Mouse (Mus musculus): Measurements from ENCODE around the gene Prkrip1.
"Not testable (repeated sequence)": the region's sequence is repeated elsewhere in the genome, so short reads cannot be mapped to it uniquely, and the experiment has no call there.

The Prkrip1 gene

GRCm38 (mm10) chr5:136165246-136165645, 33.5 kb downstream of the Prkrip1 start:
- no peak for DNase-seq (ENCODE audit: extremely low read depth, low read depth, low spot score)

- no peak for DNase-seq (ENCODE audit: extremely low read depth, low read depth, low spot score)
Measured at GRCm38 (mm10) chr5:136163807-136164474, 34.8 kb downstream of the Prkrip1 start.

GRCm38 (mm10) chr5:136160084-136160483, 38.7 kb downstream of the Prkrip1 start:
- not testable (repeated sequence) for DNase-seq (ENCODE audit: extremely low read depth, low read depth, low spot score)

GRCm38 (mm10) chr5:136155399-136155798, 43.4 kb downstream of the Prkrip1 start:
- no peak for DNase-seq (ENCODE audit: extremely low read depth, low read depth, low spot score)

GRCm38 (mm10) chr5:136152365-136152764, 46.4 kb downstream of the Prkrip1 start:
- DNase-seq (ENCODE audit: extremely low read depth, low read depth, low spot score), result no peak

GRCm38 (mm10) chr5:136149134-136149576, 49.6 kb downstream of the Prkrip1 start:
- DNase-seq (ENCODE audit: extremely low read depth, low read depth, low spot score), result not testable (repeated sequence)

- DNase-seq (ENCODE audit: extremely low read depth, low read depth, low spot score), result no peak
Measured at GRCm38 (mm10) chr5:136147704-136148103, 51.1 kb downstream of the Prkrip1 start.

- no peak for DNase-seq (ENCODE audit: extremely low read depth, low read depth, low spot score)
Measured at GRCm38 (mm10) chr5:136146936-136147335, 51.8 kb downstream of the Prkrip1 start.

- DNase-seq (ENCODE audit: extremely low read depth, low read depth, low spot score), result no peak
Measured at GRCm38 (mm10) chr5:136144606-136145430, 53.9 kb downstream of the Prkrip1 start.

- no peak for DNase-seq (ENCODE audit: extremely low read depth, low read depth, low spot score)
Measured at GRCm38 (mm10) chr5:136143161-136143755, 55.5 kb downstream of the Prkrip1 start.

GRCm38 (mm10) chr5:136142746-136143145, 56.0 kb downstream of the Prkrip1 start:
- no peak for DNase-seq (ENCODE audit: extremely low read depth, low read depth, low spot score)

- no peak for DNase-seq (ENCODE audit: extremely low read depth, low read depth, low spot score)
Measured at GRCm38 (mm10) chr5:136140057-136140482, 58.7 kb downstream of the Prkrip1 start.

- DNase-seq (ENCODE audit: extremely low read depth, low read depth, low spot score), result no peak
Measured at GRCm38 (mm10) chr5:136139393-136139792, 59.4 kb downstream of the Prkrip1 start.

GRCm38 (mm10) chr5:136137658-136138274, 61.0 kb downstream of the Prkrip1 start:
- DNase-seq (ENCODE audit: extremely low read depth, low read depth, low spot score), result no peak

GRCm38 (mm10) chr5:136136292-136136990, 62.3 kb downstream of the Prkrip1 start:
- DNase-seq (ENCODE audit: extremely low read depth, low read depth, low spot score), result no peak

- DNase-seq (ENCODE audit: extremely low read depth, low read depth, low spot score), result peak; percentile 54
Measured at GRCm38 (mm10) chr5:136135571-136136291, 63.0 kb downstream of the Prkrip1 start, which contains the start of the genes Lrwd1 and Alkbh4. Gene Lrwd1 (minus strand): TSS chr5:136136074. Gene Alkbh4 (plus strand): TSS chr5:136136146.
